ENCODE assay signal across 13 mouse cellular contexts in the genomic region with DNA sequence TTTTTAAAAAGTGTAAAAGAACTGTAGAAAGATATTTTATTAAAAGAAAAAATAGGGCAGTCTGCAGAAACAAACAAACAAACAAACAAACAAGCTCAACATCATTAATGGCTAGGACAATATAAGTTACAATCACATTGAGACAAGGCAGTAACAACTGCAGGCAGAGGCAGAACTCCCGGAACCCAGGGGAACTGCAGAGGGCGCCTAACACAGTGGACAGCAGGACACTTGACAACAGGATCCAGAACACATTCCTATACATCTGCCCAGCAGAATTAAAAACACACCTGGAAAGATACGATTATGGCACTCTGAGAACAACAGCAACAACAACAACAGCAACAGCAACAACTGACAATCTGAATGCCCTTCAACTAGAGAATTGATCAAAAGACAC.
DNase-seq lines count a peak whose midpoint lies in the region; ATAC-seq and TF ChIP-seq lines count a peak whose summit lies in the region.
"Had no signal": no experiment of that assay in that cellular context is flagged by ENCODE, and none has a peak within 500 bp of the region (broad histone marks: within the 10 kb centered on the region; RNA-seq: fewer than 3 reads in every experiment).

No protein-coding gene starts in this region.

- no peaks in the 10 kb centered on the region for H3K9me3 ChIP-seq in heart, embryonic 10.5 days
- H3K9me3 ChIP-seq in kidney, postnatal 0 days (replicated peaks; ENCODE audit: low read length), result no peaks in the 10 kb centered on the region
- H3K9me3 ChIP-seq in kidney, embryonic 16.5 days (ENCODE audit: low read length), result no peaks in the 10 kb centered on the region
- no peaks in the 10 kb centered on the region for H3K9me3 ChIP-seq in stomach, postnatal 0 days (ENCODE audit: control insufficient read depth, low read length)
- H3K9me3 ChIP-seq: limb, embryonic 10.5 days; megakaryocyte, embryonic 14.5 days had no signal

- H3K9ac ChIP-seq in kidney, postnatal 0 days (ENCODE audit: low read depth, low read length), result no peak overlapping the region
- H3K9ac ChIP-seq in kidney, embryonic 16.5 days (replicated peaks; ENCODE audit: low read length), result no peak overlapping the region
- no peak overlapping the region for H3K9ac ChIP-seq in stomach, postnatal 0 days (ENCODE audit: low read length)

- no peak for TF ChIP-seq POLR2A in lung, adult 2 months (IDR thresholded peaks at IDR 0.05; ENCODE audit: borderline replicate concordance, extremely low read depth, low read depth, low read length)

- no peak for ATAC-seq in kidney, postnatal 0 days (replicated peaks; ENCODE audit: low FRiP score, low read depth)
- no peak for ATAC-seq in kidney, embryonic 16.5 days (ENCODE audit: low FRiP score, low TSS enrichment)
- no peak for ATAC-seq in stomach, postnatal 0 days (ENCODE audit: low FRiP score, low TSS enrichment)

- TF ChIP-seq EP300 in stomach, postnatal 0 days (optimal IDR thresholded peaks at IDR 0.05), result no peak

- no peaks in the 10 kb centered on the region for H3K27me3 ChIP-seq in heart, embryonic 10.5 days (ENCODE audit: insufficient read depth, poor library complexity, severe bottlenecking)
- no peaks in the 10 kb centered on the region for H3K27me3 ChIP-seq in kidney, postnatal 0 days (ENCODE audit: insufficient read depth, low read length)
- no peaks in the 10 kb centered on the region for H3K27me3 ChIP-seq in kidney, embryonic 16.5 days (ENCODE audit: insufficient read depth, low read length)
- H3K27me3 ChIP-seq in stomach, postnatal 0 days (ENCODE audit: control insufficient read depth, insufficient read depth, low read length), result no peaks in the 10 kb centered on the region
- H3K27me3 ChIP-seq: megakaryocyte, embryonic 14.5 days had no signal

- H3K4me1 ChIP-seq in heart, embryonic 10.5 days, result no peaks in the 10 kb centered on the region
- H3K4me1 ChIP-seq in kidney, postnatal 0 days (replicated peaks; ENCODE audit: insufficient read depth, low read length), result no peaks in the 10 kb centered on the region
- no peaks in the 10 kb centered on the region for H3K4me1 ChIP-seq in kidney, embryonic 16.5 days (ENCODE audit: insufficient read depth, low read length)
- H3K4me1 ChIP-seq in lung, adult 2 months (ENCODE audit: control insufficient read depth, insufficient read depth, low read length), result no peaks in the 10 kb centered on the region
- H3K4me1 ChIP-seq in stomach, postnatal 0 days (replicated peaks; ENCODE audit: control insufficient read depth, insufficient read depth), result no peaks in the 10 kb centered on the region
- H3K4me1 ChIP-seq: limb, embryonic 10.5 days had no signal

- no peak overlapping the region for H3K4me2 ChIP-seq in kidney, postnatal 0 days (ENCODE audit: low read length)
- H3K4me2 ChIP-seq in kidney, embryonic 16.5 days (replicated peaks; ENCODE audit: low read depth, low read length), result no peak overlapping the region
- H3K4me2 ChIP-seq in stomach, postnatal 0 days (replicated peaks; ENCODE audit: low read depth), result no peak overlapping the region

- no peak overlapping the region for H3K4me3 ChIP-seq in heart, embryonic 10.5 days
- H3K4me3 ChIP-seq in kidney, postnatal 0 days (replicated peaks; ENCODE audit: low read depth, low read length), result no peak overlapping the region
- no peak overlapping the region for H3K4me3 ChIP-seq in kidney, embryonic 16.5 days (ENCODE audit: low read length)
- no peak overlapping the region for H3K4me3 ChIP-seq in lung, adult 2 months (replicated peaks; ENCODE audit: extremely low read depth, low read depth, low read length)
- H3K4me3 ChIP-seq in stomach, postnatal 0 days (ENCODE audit: low read depth, low read length), result no peak overlapping the region
- H3K4me3 ChIP-seq: limb, embryonic 10.5 days; megakaryocyte, embryonic 14.5 days had no signal

- peak; percentile 82 for DNase-seq in heart, adult 11 months
- DNase-seq in heart, embryonic 10.5 days (ENCODE audit: low spot score), result no peak
- DNase-seq in kidney, postnatal 0 days (ENCODE audit: low spot score), result no peak
- no peak for DNase-seq in lung, adult 2 months
- DNase-seq in lung, postnatal 4 days, result no peak
- no peak for DNase-seq in stomach, postnatal 0 days (ENCODE audit: low spot score)
- DNase-seq: B cell, adult 2 months; cerebellum, postnatal 10 days; gastrocnemius, postnatal 10 days; spleen, adult 18-20 months had no signal

- H3K27ac ChIP-seq in heart, embryonic 10.5 days, result no peak overlapping the region
- no peak overlapping the region for H3K27ac ChIP-seq in kidney, postnatal 0 days
- no peak overlapping the region for H3K27ac ChIP-seq in kidney, embryonic 16.5 days (ENCODE audit: low read length)
- no peak overlapping the region for H3K27ac ChIP-seq in stomach, postnatal 0 days (replicated peaks)
- H3K27ac ChIP-seq: limb, embryonic 10.5 days had no signal

- peaks cover 10% of the 10 kb centered on the region; the same call in 1 of the 2 replicates for H3K36me3 ChIP-seq in heart, embryonic 10.5 days
- 0 out of 2 replicates have a peak, but pooled peaks cover 3% of the 10 kb centered on the region for H3K36me3 ChIP-seq in kidney, postnatal 0 days (ENCODE audit: insufficient read depth, low read length)
- peaks cover 17% of the 10 kb centered on the region; the same call in 1 of the 2 replicates for H3K36me3 ChIP-seq in kidney, embryonic 16.5 days (ENCODE audit: insufficient read depth, low read length)
- H3K36me3 ChIP-seq in stomach, postnatal 0 days (ENCODE audit: control insufficient read depth, insufficient read depth, low read length), result no peaks in the 10 kb centered on the region; the same call in 1 of the 2 replicates

- 63% methylated on average over 3 of the region's 3 CpGs for WGBS in heart, embryonic 10.5 days
- 63% methylated on average over 3 of the region's 3 CpGs for WGBS in kidney, postnatal 0 days
- 68% methylated on average over 3 of the region's 3 CpGs for WGBS in kidney, embryonic 16.5 days
- WGBS in lung, adult 2 months, result 63% methylated on average over 3 of the region's 3 CpGs
- 63% methylated on average over 3 of the region's 3 CpGs for WGBS in stomach, postnatal 0 days

- peak; percentile 41; the same call in 1 of the 2 replicates for TF ChIP-seq CTCF in kidney, postnatal 0 days (IDR thresholded peaks at IDR 0.05; ENCODE audit: low read depth)
- peak; percentile 52 for TF ChIP-seq CTCF in lung, adult 2 months (IDR thresholded peaks at IDR 0.05; ENCODE audit: insufficient read depth, low read length)
- peak; percentile 50; the same call in 1 of the 2 replicates for TF ChIP-seq CTCF in stomach, postnatal 0 days (IDR thresholded peaks at IDR 0.05; ENCODE audit: low read depth)
